Mouse (Mus musculus) lung, postnatal 4 days (tissue): ENCODE results near the gene Galk1.
A peak's percentile ranks its signal among the peaks of the same experiment; 100 is the strongest.

Source experiments
- DNase-seq, 2 experiments: peaks; one replicate each; pipeline ENCODE4 v3.0.0; 2021

The Galk1 gene

GRCm38 (mm10) chr11:116009661-116010060 lies 2.9 kb downstream of the Galk1 start:
- DNase-seq, result no peak

DNA sequence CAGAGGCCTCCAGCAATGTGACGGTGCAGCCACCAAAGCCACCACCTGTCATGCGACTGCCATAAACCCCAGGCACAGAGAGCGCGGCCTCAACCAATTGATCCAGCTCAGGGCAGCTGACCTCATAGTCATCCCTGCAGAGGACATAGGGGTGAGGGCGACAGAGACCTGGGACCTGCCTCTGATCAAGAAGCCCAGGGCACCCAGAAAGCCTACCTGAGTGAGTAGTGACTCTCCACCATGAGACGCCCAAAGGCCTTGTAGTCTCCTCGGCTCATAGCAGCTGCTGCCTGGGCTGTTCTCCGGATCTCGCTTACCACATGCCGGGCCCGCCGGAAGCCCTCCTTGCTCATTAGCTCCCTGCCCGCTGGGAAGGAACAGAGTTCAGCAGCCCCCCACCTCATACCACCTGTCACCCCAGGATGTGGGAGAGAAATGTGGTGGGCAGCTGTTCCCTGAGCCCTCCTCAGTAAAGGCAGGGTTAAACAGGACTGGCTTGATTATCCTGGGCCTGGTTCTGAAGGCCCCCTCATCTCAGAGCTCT lies 3.6 kb downstream of the Galk1 start:
- DNase-seq, result no peak

DNA sequence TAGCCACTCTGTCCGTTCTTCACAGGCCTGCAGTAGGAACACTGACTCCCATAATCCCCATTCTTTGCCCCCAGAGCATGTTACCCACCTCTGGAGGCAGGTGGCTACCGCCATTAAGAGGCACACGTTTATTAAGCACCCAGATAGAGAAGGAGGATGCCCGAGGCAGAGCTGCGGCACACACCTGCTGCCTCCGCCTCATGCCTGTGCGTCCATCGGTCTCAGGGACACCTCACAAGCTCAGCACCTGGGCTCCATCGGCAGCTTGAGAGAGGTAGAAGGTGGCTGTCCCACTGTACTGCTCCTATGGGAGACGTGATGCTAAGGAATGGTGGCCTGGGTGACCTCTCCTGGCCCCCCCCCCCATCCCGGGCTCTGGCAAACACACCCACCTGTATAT lies 4.1 kb downstream of the Galk1 start:
- DNase-seq, result no peak

DNA sequence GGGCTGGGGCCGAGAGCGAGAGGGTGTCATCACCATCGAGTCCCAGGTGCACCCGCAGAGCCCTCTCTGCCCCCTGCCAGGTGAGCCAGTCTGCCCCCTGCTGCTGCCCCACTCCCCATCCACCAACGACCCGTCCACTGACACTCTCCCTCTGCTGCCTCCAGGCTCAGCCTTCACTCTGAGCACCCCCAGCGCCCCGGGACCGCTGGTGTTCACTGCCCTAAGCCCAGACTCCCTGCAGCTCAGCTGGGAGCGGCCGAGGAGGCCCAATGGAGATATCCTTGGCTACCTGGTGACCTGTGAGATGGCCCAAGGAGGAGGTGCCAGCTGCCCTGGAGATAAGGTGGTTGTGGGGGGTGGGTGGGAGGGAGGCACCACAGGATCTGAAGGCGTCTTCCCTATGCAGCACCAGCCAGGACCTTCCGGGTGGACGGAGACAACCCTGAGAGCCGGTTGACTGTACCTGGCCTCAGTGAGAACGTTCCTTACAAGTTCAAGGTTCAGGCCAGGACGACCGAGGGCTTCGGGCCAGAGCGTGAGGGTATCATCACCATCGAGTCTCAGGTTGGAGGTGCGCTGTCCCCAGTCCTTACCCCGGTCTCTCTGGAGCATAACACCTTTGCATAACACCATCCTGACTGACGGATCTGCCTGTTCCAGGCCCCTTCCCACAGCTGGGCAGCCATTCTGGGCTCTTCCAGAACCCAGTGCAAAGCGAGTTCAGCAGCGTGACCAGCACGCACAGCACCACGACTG lies 5.2 kb downstream of the Galk1 start:
- DNase-seq, result no peak

DNA sequence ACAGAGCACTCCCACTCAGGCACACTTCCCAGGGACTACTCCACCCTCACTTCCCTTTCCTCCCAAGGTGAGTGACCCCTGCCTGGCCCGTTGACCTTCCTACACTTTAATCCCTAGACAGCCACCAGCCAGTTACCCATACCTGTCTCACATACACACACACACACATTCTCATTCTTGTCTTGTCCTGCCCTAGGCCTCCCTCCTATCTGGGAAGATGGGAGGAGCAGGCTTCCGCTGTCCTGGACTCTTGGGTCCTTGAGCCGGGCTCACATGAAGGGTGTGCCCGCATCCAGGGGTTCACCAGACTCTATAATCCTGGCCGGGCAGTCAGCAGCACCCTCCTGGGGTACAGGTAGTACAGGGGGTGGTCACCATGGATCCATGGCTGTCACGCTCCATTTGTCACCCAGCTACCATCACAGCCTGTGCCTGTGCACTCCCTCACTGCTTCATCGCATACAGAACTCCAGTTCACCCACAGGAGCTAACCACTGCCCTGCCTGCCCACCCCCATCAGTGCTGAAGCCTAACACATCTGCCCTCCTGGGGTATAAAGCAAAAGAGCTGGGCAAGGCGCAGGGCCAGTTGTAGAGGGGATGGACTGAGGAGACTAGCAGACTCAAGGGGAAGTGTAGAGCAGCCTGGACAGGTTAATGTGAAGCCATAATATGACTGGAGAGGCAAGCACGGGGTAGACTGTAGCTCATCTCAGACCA lies 6.7 kb downstream of the Galk1 start:
- DNase-seq, result no peak

- DNase-seq, result peak; percentile 91 to 92
Observed at GRCm38 (mm10) chr11:116004840-116005700, 7.4 kb downstream of the Galk1 start.

DNA sequence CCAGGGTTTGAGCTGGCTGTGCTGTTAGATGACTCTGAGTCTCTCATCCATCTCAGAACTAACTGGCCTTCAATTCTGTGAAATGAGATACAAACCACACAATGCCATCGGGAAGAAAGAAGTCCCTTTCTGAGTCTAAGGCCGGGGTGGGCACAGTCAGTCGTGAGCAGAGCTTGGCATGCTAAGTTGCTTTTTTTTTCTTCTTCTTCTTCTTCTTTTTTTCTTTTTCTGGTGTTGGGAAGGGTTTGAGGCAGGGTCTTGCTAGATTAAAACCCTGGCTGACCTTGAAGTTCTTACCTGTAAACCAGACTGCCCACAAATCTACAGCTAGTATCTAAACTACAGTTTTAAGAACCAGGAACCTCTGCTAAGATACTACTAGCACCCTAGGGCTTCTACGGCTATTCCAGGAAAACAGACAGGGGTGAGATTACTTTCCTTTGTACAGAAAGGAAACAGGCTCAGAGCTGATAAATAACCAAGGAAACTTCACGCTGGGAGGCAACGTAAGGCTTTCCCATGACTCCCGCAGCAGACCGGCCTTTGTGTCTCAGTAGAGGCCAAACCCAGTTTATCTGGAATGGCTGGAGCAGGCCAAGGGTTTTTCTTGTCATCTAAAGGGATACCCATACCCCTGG lies 8.2 kb downstream of the Galk1 start:
- no peak for DNase-seq

GRCm38 (mm10) chr11:116002894-116003293 lies 9.6 kb downstream of the Galk1 start:
- no peak for DNase-seq

DNA sequence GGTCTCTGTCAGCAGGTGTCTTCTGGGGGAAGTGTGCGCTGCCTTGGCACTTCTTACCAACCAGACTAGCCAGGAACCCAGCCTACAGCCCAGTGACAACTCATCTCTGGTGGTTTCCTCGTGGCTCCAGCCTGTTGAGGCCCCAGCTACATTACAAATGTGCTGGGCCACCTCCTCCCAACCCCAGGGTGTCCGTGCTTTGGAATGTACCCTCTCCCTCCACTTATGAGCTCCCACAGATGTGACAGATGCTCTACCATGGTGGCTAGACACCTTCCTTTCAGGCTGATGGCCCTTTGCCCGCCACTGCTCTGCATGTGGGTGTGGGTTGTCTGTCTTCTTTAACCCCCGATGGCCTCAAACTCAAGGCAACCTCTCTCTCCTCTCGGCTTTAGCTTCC lies 10.8 kb downstream of the Galk1 start:
- no peak for DNase-seq

- no peak for DNase-seq
Observed at GRCm38 (mm10) chr11:116000607-116001006, 11.9 kb downstream of the Galk1 start.

DNA sequence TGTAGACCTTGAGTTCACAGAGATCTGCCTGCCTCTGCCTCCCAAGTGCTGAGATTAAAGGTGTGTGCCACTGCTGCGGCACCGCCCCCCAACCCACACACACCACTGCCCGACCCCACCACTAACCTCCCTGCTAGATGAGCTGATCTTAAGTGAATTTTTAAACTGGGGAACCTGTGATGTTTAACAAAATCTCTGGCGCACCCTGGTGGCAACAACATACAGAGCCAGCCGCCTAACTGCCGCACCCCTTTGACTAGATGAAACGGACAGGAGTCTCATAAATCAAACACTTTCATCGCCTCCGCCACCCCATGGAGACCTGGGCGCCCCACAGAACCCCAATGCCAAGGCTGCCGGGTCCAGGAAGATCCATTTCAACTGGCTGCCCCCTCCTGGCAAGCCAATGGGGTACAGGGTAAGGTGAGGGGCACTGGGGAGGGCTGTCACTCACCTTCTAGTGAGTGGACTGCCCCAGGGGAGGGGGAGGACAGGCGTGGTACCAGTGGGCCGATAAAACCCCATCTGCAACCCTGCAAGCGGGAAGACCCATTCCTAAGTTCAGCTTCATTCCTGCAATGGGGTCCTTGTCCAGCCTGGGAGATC lies 12.9 kb downstream of the Galk1 start:
- peak; percentile 68 to 82 for DNase-seq

GRCm38 (mm10) chr11:115999027-115999426 lies 13.5 kb downstream of the Galk1 start:
- no peak for DNase-seq

DNA sequence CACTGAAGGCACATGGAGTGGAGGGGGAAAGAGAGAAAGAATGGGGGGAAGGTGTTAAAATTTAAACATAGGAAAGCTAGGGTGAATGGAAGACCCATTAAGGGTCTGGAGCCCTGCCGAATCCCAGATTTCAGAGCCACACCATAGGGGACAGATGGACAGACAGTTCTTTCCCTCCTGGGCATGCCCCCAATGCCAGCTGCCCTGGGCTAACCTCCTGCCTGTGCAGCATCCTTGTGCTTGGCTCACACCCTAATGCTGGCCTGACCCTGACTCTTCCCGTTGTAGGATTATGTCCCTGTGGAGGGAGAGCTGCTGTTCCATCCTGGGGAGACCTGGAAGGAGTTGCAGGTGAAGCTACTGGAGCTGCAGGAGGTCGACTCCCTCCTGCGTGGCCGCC lies 14.9 kb downstream of the Galk1 start:
- DNase-seq, result no peak

- no peak for DNase-seq
Observed at GRCm38 (mm10) chr11:115997047-115997446, 15.5 kb downstream of the Galk1 start.

GRCm38 (mm10) chr11:115995256-115995655 lies 17.3 kb downstream of the Galk1 start:
- no peak for DNase-seq

DNA sequence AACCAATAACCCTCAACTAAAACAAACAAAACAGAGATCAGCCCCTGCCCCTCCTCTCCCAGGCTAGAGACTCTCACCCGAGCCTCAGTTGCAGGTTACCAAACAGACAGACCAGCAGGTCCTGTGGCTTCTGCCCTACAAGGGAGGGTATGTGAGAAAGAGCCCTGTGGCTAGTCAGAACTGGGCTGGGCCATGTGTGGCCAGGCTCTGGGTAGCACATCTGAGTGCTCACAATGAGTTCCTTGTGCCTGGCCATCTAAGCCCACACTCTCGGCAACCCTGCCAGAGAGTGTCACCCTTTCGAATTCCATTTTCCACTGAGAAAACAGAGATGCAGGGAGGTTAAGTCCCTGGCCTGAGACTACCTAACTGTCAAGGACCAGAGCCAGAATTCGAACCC lies 20.4 kb downstream of the Galk1 start:
- DNase-seq, result no peak

GRCm38 (mm10) chr11:115989686-115990085 lies 22.8 kb downstream of the Galk1 start:
- no peak for DNase-seq

- DNase-seq, result no peak
Observed at GRCm38 (mm10) chr11:115983291-115983690, 29.2 kb downstream of the Galk1 start.

GRCm38 (mm10) chr11:115982472-115982871 lies 30.0 kb downstream of the Galk1 start:
- no peak for DNase-seq

DNA sequence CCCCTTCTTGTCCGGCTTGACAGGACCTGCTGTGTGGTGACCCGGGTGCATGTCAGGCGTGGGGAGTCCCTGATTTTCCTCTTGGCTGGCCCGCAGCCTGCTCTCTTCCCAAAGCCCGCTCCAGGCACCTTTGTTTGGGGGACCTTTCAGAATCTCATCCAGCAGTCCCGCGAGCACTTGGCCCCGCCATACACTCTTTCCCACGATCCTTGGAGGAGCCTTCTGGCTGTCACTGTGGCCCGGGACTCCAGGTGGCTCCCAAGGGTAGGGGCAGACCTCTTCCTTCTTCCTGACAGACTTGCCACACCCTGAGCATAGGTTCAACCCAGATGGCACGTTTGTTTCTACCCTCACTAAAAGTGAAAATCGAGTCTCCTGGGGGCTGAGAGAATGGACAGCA lies 37.0 kb downstream of the Galk1 start:
- DNase-seq, result no peak

GRCm38 (mm10) chr11:115975083-115975420 lies 37.5 kb downstream of the Galk1 start:
- DNase-seq, result no peak

- DNase-seq, result peak; percentile 70 to 82
Observed at GRCm38 (mm10) chr11:115974309-115975082, 38.0 kb downstream of the Galk1 start, which contains the start of gene Itgb4. Gene Itgb4 (plus strand): TSS chr11:115974709.
